Mouse (Mus musculus) olfactory bulb, adult 2 months (tissue): ENCODE results near the gene Mybbp1a.

ENCODE experiments used
- CTCF ChIP-seq: fragments of 200-500 bp; IDR thresholded peaks from 2 replicates; pipeline ENCODE4 v1.5.1; 2012; ENCODE audit warnings: low read depth, mild to moderate bottlenecking, low read length, moderate library complexity; ENCODE audit not compliant: insufficient read depth
- POLR2A ChIP-seq: fragments of 200-500 bp; IDR thresholded peaks from 2 replicates; pipeline ENCODE4 v1.6.1; 2012; ENCODE audit warnings: mild to moderate bottlenecking, low read depth, low read length, moderate library complexity; ENCODE audit not compliant: insufficient read depth

GRCm38 (mm10) chr11:72417376-72417775 lies 23.8 kb upstream of the Mybbp1a start:
- TF ChIP-seq POLR2A (no peak), CTCF (no peak)
